Comparison of ENCODE assay signal across 8 mouse cellular contexts in the genomic region with DNA sequence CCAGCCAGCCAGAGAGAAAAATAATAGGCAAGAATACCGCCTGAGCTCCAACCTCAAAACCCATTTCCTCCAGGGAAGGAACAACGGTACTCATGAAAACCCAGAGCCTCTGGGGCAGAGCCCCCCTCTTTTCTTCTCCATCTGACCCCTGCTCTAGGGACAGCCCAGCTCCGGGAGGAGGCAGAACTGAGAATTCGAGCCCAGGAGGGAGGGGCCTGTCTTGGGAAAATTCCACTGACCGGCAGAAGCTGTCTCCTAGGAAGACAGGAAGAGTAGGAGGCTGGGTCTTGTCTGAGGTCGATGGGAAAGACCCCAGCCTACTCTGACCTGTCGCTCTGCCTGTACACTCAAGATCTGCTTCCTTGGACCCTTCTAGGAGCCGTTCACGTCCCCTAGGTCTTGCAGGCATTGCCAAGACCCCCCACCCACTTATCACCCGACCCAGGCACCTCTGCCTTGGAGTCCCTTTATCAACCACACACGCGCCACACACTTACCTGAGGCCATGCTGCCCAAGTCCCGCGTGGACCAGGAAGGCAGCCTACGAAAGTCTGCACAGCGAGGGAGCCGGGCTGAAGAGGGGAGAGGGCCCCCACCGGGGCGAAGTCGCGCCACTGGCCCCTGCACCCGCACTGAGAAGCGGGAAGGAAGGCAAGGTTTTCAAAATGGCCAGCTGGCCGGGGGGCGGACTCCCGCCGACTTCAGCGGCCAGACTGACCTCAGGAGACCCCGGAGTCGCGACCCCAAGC. TPM values are rescaled to one million over a fixed set of nuclear protein-coding genes. Genes with fewer than 3 reads are reported as not detected.
DNase-seq lines count a peak whose midpoint lies in the region; ATAC-seq lines count a peak whose summit lies in the region.

No protein-coding gene starts in this region.

- peak; percentile 44 to 46 for DNase-seq in layer of hippocampus, adult 18-20 months (ENCODE audit: low spot score in 2 of 2)
- no peak for DNase-seq in layer of hippocampus, adult 9-10 months (ENCODE audit: low spot score)
- DNase-seq in cerebellum, postnatal 14 days: peak; percentile 71 to 75
- peak; percentile 90 for DNase-seq in gastrocnemius, postnatal 25 days
- peak; percentile 54 for DNase-seq in induced T-regulatory cell, adult 2 months (ENCODE audit: low read depth)
- DNase-seq in left cerebral cortex, postnatal 4 days: peak; percentile 59

- H3K4me1 ChIP-seq in stomach, embryonic 16.5 days (ENCODE audit: control insufficient read depth, insufficient read depth, low read length): peaks cover 60% of the 10 kb centered on the region

- 0% methylated on average over 31 of the region's 31 CpGs for WGBS in stomach, embryonic 16.5 days

- peak overlapping the region; percentile 96 for H3K27ac ChIP-seq in stomach, embryonic 16.5 days (ENCODE audit: low read length)

- H3K9ac ChIP-seq in stomach, embryonic 16.5 days (ENCODE audit: low read length): peak overlapping the region; percentile 84

- no peaks in the 10 kb centered on the region for H3K36me3 ChIP-seq in stomach, embryonic 16.5 days (ENCODE audit: control insufficient read depth, insufficient read depth, low read length)

- peak; percentile 11 for ATAC-seq in megakaryocyte-erythroid progenitor cell, adult 5-6 weeks (replicated peaks; ENCODE audit: low FRiP score, low TSS enrichment, poor library complexity, severe bottlenecking)
- ATAC-seq in stomach, embryonic 16.5 days (ENCODE audit: insufficient read depth, low FRiP score): peak; percentile 83

- H3K9me3 ChIP-seq in stomach, embryonic 16.5 days (replicated peaks; ENCODE audit: control insufficient read depth, low read length): no peaks in the 10 kb centered on the region

- H3K4me2 ChIP-seq in stomach, embryonic 16.5 days (ENCODE audit: low read depth, low read length): peak overlapping the region; percentile 99

- intact Hi-C loops in left cerebral cortex, postnatal 4 days (cut with DNase I): no loop called here

- H3K4me3 ChIP-seq in stomach, embryonic 16.5 days (replicated peaks; ENCODE audit: low read length): peak overlapping the region; percentile 69

- H3K27me3 ChIP-seq in stomach, embryonic 16.5 days (ENCODE audit: control insufficient read depth, insufficient read depth, low read length): no peaks in the 10 kb centered on the region

RNA-seq across cellular contexts. Expression of a gene that starts 0.6 kb away (rescaled TPM):
- 10 to 100 TPM; 68.7 to 73.6 TPM for total RNA-seq in layer of hippocampus, adult 18-20 months (2021)
- total RNA-seq in gastrocnemius, postnatal 25 days (2021): 1 to 10 TPM; 3.5 to 5.5 TPM
- 10 to 100 TPM; 65.3 to 75.4 TPM for total RNA-seq in left cerebral cortex, postnatal 4 days (2021)
- total RNA-seq in megakaryocyte-erythroid progenitor cell, adult 5-6 weeks (2014; fragmentation: Nextera tagmentation): 56.9 and 63.8 TPM in 2 replicates
- total RNA-seq in megakaryocyte-erythroid progenitor cell, adult 5-6 weeks (2017): 23.8 and 41.6 TPM in 2 replicates
- polyA plus RNA-seq in stomach, embryonic 16.5 days (2015; fragmentation: Nextera tagmentation; extraction: Ambion mirVana): 49.8 and 51.9 TPM in 2 replicates

RNA-seq across cellular contexts. Expression of a gene that starts 6.7 kb away (rescaled TPM):
- total RNA-seq in layer of hippocampus, adult 18-20 months (2021): not detected
- under 1 TPM in 1 of 2 experiments, not detected in 1; 0.15 TPM for total RNA-seq in gastrocnemius, postnatal 25 days (2021)
- total RNA-seq in left cerebral cortex, postnatal 4 days (2021): under 1 TPM in 1 of 2 experiments, not detected in 1; 0.44 TPM
- total RNA-seq in megakaryocyte-erythroid progenitor cell, adult 5-6 weeks (2014; fragmentation: Nextera tagmentation): 0.64 TPM in 1 of 2 replicates, not detected in the other
- total RNA-seq in megakaryocyte-erythroid progenitor cell, adult 5-6 weeks (2017): 1.7 TPM in 1 of 2 replicates, not detected in the other
- 1.3 TPM in 2 replicates for polyA plus RNA-seq in stomach, embryonic 16.5 days (2015; fragmentation: Nextera tagmentation; extraction: Ambion mirVana)

RNA-seq across cellular contexts. Expression of a gene that starts 41.2 kb away (rescaled TPM):
- total RNA-seq in layer of hippocampus, adult 18-20 months (2021): 10 to 100 TPM; 12.3 to 13.2 TPM
- total RNA-seq in gastrocnemius, postnatal 25 days (2021): 10 to 100 TPM; 11.8 to 12.1 TPM
- 10 to 100 TPM; 10.3 to 10.9 TPM for total RNA-seq in left cerebral cortex, postnatal 4 days (2021)
- total RNA-seq in megakaryocyte-erythroid progenitor cell, adult 5-6 weeks (2014; fragmentation: Nextera tagmentation): 2.8 and 3.6 TPM in 2 replicates
- 1.7 and 2.9 TPM in 2 replicates for total RNA-seq in megakaryocyte-erythroid progenitor cell, adult 5-6 weeks (2017)
- polyA plus RNA-seq in stomach, embryonic 16.5 days (2015; fragmentation: Nextera tagmentation; extraction: Ambion mirVana): 26.5 and 29.6 TPM in 2 replicates
